ENCODE assay signal across 21 mouse cellular contexts in the genomic region with DNA sequence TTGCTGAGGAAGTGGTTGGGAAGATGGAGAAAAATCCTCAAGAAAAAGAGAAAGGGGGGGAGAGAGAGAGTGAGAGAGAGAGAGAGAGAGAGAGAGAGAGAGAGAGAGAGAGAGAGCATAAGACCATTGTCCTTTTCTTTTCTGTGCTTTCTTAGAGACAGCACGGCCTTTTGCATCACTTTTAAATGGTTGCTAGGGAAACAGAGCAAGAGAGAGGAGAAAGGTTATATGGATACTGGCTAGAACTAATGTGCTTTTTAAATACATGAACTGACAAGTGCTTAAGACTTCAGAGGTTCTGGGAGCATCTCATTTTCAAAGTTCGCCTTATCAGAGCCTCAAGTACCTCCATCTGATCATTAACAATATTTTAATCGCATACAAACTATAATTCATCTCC.
"Had no signal": no experiment of that assay in that cellular context is flagged by ENCODE, and none has a peak within 500 bp of the region (broad histone marks: within the 10 kb centered on the region; RNA-seq: fewer than 3 reads in every experiment).

No protein-coding gene starts in this region.

- H3K4me2 ChIP-seq: liver, embryonic 13.5 days; liver, embryonic 15.5 days; lung, embryonic 15.5 days; neural tube, embryonic 13.5 days; neural tube, embryonic 15.5 days had no signal

- H3K36me3 ChIP-seq: liver, embryonic 13.5 days; liver, embryonic 15.5 days; lung, embryonic 15.5 days; neural tube, embryonic 13.5 days; neural tube, embryonic 15.5 days had no signal

- ATAC-seq: liver, postnatal 0 days; lung, postnatal 0 days had no signal

- H3K9ac ChIP-seq: liver, embryonic 13.5 days; liver, embryonic 15.5 days; liver, postnatal 0 days; lung, embryonic 15.5 days; neural tube, embryonic 13.5 days; neural tube, embryonic 15.5 days had no signal

- H3K27ac ChIP-seq: liver, embryonic 13.5 days; liver, embryonic 15.5 days; lung, embryonic 15.5 days; macrophage; neural tube, embryonic 13.5 days; neural tube, embryonic 15.5 days had no signal

- DNase-seq: liver, embryonic 13.5 days; liver, postnatal 0 days; lung, adult 2 months; lung, postnatal 14 days; lung, postnatal 36 days; retina, postnatal 1 day; right cerebral cortex, adult 18-20 months; right cerebral cortex, postnatal 25 days; right cerebral cortex, postnatal 4 days; spleen, adult 18-20 months; thymus, adult 18-20 months; thymus, postnatal 14 days; thymus, postnatal 36 days had no signal

- H3K4me3 ChIP-seq: liver, embryonic 13.5 days; liver, embryonic 15.5 days; lung, embryonic 15.5 days; megakaryocyte, embryonic 14.5 days; myocyte; neural tube, embryonic 13.5 days; neural tube, embryonic 15.5 days had no signal

- H3K4me1 ChIP-seq: liver, embryonic 13.5 days; liver, embryonic 15.5 days; lung, embryonic 15.5 days; megakaryocyte, embryonic 14.5 days; neural tube, embryonic 13.5 days had no signal

- H3K27me3 ChIP-seq: liver, embryonic 13.5 days; liver, embryonic 15.5 days; lung, embryonic 15.5 days; megakaryocyte, embryonic 14.5 days; neural tube, embryonic 13.5 days; neural tube, embryonic 15.5 days had no signal

- H3K9me3 ChIP-seq: liver, embryonic 13.5 days; liver, embryonic 15.5 days; lung, embryonic 15.5 days; megakaryocyte, embryonic 14.5 days; neural tube, embryonic 13.5 days; neural tube, embryonic 15.5 days had no signal
